Mouse (Mus musculus) neutrophil, adult 59 days (primary cell): ENCODE results near the gene Cdk5rap3. TPM values are rescaled to one million over a fixed set of nuclear protein-coding genes. Genes with fewer than 3 reads are reported as not detected.

ENCODE experiments used
- total RNA-seq, 2 experiments: library from RNA; stranded (reverse); gene quantifications; 1 replicate in 1 of 2; 2 replicates in 1 of 2; pipeline ENCODE4 v1.2.4; 2023

Gene Cdk5rap3
- total RNA-seq, result 10 to 100 TPM; 33.4 to 50.9 TPM

DNA sequence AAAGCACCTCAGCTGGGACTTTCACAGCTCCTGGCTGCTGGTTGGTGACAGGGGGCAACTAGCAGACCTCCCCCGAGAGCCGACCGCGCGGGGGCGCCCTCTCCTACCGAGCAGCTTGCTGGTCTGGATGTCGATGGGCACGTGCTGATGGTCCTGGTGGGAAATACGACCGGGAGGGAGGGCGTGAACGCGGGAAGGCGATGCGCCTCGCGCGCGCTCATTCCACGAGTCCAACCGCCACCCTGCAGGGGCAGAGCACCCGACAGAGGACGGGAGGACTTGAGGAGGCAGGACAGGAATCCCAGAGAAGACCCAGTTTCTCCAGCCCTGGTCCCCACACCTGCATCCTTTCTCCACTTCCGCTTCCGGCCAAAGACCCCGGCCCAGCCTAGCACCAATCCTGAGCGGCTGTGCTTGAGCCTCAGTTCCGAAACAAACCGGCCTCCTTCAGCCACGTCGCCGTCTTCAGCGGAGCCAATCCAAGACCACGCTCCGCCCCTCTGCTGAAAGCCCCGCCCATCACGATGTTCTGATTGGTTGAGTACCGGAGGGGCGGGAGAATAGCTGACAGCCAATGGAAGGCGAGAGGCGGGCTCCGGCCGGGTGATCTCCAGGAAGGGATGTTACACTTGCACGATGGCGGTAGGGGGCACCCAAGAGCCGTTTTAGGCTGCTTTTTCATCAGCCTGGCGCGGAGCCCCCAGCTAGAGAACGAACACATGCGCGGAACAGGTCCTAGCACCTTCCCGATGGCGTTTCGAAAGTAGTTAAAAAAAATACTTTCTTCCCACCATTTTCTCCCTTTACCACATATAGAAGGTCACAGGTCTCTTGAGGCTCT is at the start of gene Cdk5rap3:
Cdk5rap3 (minus strand) TSS at position 453 of the 841 bp plus-strand sequence.

DNA sequence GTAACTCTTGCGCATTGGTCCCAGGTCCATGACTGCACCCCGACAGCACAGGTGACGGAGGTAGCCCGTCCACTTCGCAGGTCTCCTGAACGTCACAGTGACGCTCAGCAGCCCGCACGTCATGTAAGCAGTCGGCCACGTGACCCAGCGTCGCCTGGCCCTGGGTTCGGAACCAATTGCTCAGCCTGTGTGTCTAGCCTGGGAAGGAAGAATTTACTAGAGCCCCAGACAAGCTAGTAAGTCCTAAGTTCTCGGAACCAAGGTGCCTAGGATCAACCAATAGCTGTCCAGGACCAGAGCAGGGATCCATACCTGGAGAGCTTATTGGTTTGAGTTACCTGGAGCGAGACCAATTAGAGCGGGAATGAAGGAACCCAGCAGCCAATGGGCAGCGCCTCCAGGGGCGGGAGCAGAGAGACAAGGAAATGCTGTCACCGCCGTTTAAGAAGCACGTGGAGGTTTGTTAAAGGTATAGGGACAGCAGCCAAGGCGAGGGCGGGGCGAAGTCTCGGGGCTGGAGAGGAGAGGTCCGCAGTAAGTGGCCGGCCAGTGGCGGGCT is 27.5 kb upstream of the Cdk5rap3 start, which contains the start of gene Pnpo:
Pnpo (minus strand) TSS at position 241 of the 559 bp plus-strand sequence.

DNA sequence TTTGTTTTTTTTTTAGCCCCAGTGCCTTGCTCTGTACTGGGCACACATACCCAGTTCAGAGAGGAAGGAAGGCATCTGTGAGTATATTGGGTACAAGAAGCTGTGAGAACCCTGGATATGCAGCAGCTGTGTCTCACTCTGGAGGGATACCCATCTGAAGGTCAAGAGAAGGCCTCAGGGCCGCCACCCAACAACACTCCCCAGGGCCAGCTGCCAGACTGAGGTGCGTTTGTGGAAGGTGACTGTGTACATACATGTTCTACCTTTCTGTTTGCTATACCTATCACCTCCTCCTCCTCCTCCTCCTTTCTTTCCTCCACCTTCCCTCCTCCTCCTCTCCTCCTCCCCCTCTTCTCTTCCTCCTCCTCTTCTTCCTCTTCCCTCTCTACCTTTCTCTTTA is 11.8 kb upstream of the Cdk5rap3 start, which contains the start of gene Prr15l:
Prr15l (plus strand) TSS at position 17 of the 400 bp plus-strand sequence.

Other genes starting within 250 kb of the Cdk5rap3 start
- 10 to 100 TPM; 41.1 to 48.5 TPM for gene Snx11, start 138.9 kb downstream of the Cdk5rap3 start, total RNA-seq
- 10 to 100 TPM; 30.5 to 33.8 TPM for gene Cbx1, start 127.4 kb downstream of the Cdk5rap3 start, total RNA-seq
- 10 to 100 TPM; 38.8 to 48.5 TPM for gene Nfe2l1, start 86.5 kb downstream of the Cdk5rap3 start, total RNA-seq
- under 1 TPM; 0.49 to 0.91 TPM for gene Copz2, start 66.6 kb downstream of the Cdk5rap3 start, total RNA-seq
- under 1 TPM in 1 of 2 experiments, not detected in 1; 0.24 TPM for gene Prr15l, start 11.6 kb upstream of the Cdk5rap3 start, total RNA-seq
- 10 to 100 TPM; 13.4 to 15.7 TPM for gene Pnpo, start 27.5 kb upstream of the Cdk5rap3 start, total RNA-seq
- gene Sp2, start 66.5 kb upstream of the Cdk5rap3 start, total RNA-seq, result 10 to 100 TPM; 31.3 to 40.5 TPM
- gene Sp6, start 96.9 kb upstream of the Cdk5rap3 start, total RNA-seq, result not detected
- 1 to 10 TPM; 1.9 to 2.3 TPM for gene Scrn2, start 113.4 kb upstream of the Cdk5rap3 start, total RNA-seq
- gene Lrrc46, start 124.9 kb upstream of the Cdk5rap3 start, total RNA-seq, result under 1 TPM; 0.27 to 0.57 TPM
- 10 to 100 TPM; 39.9 to 44.8 TPM for gene Mrpl10, start 125.1 kb upstream of the Cdk5rap3 start, total RNA-seq
- 10 to 100 TPM; 20.9 to 21.4 TPM for gene Osbpl7, start 134.1 kb upstream of the Cdk5rap3 start, total RNA-seq
- under 1 TPM in 1 of 2 experiments, not detected in 1; 0.13 TPM for gene Tbx21, start 198.8 kb upstream of the Cdk5rap3 start, total RNA-seq
- gene Tbkbp1, start 235.0 kb upstream of the Cdk5rap3 start, total RNA-seq, result 10 to 100 TPM; 34.7 to 51.1 TPM